Mouse (Mus musculus) midbrain, postnatal 0 days (tissue): ENCODE results near the gene H2al1f. TPM values are rescaled to one million over a fixed set of nuclear protein-coding genes. Genes with fewer than 3 reads are reported as not detected.
"Not testable (repeated sequence)": the region's sequence is repeated elsewhere in the genome, so short reads cannot be mapped to it uniquely, and the experiment has no call there.

Source experiments
- ATAC-seq: fragments of 200-750 bp; cut with Nextera tagmentation; 2 replicates; pipeline ENCODE4 v1.8.0; 2017; ENCODE audit warnings: moderate number of reproducible peaks, mild to moderate bottlenecking, moderate TSS enrichment, moderate library complexity; ENCODE audit not compliant: low FRiP score
- DNase-seq: peaks from one replicate; pipeline ENCODE4 v3.0.0-alpha.2; 2015; ENCODE audit warnings: low spot score
- H3K27ac ChIP-seq: fragments of 300-500 bp; sonication (generic); 2 replicates; pipeline ENCODE4 v1.5.1; 2014; ENCODE audit warnings: low read depth, mild to moderate bottlenecking, low read length, mixed read lengths
- H3K27me3 ChIP-seq: fragments of 300-500 bp; sonication (generic); 2 replicates; pipeline ENCODE4 v1.6.1; 2014; ENCODE audit warnings: low read length, control low read depth, mixed read lengths; ENCODE audit not compliant: insufficient read depth
- H3K36me3 ChIP-seq: fragments of 300-500 bp; sonication (generic); 2 replicates; pipeline ENCODE4 v1.6.1; 2014; ENCODE audit warnings: low read length, control low read depth, mixed read lengths; ENCODE audit not compliant: insufficient read depth
- H3K4me1 ChIP-seq: fragments of 300-500 bp; sonication (generic); 2 replicates; pipeline ENCODE4 v1.6.1; 2014; ENCODE audit warnings: mild to moderate bottlenecking, control low read depth, antibody characterized with exemption, low read length, mixed read lengths; ENCODE audit not compliant: insufficient read depth
- H3K4me2 ChIP-seq: fragments of 300-500 bp; sonication (generic); 2 replicates; pipeline ENCODE4 v1.6.1; 2014; ENCODE audit warnings: low read depth, mild to moderate bottlenecking, low read length, mixed read lengths; ENCODE audit not compliant: poor library complexity, severe bottlenecking
- H3K4me3 ChIP-seq: fragments of 300-500 bp; sonication (generic); 2 replicates; pipeline ENCODE4 v1.5.1; 2014; ENCODE audit warnings: low read depth, mild to moderate bottlenecking, low read length, moderate library complexity
- H3K9ac ChIP-seq: fragments of 300-500 bp; sonication (generic); replicated peaks from 2 replicates; pipeline ENCODE4 v1.6.1; 2014; ENCODE audit warnings: mild to moderate bottlenecking, low read length, moderate library complexity, mixed read lengths; ENCODE audit not compliant: poor library complexity, severe bottlenecking
- H3K9me3 ChIP-seq: fragments of 300-500 bp; sonication (generic); 2 replicates; pipeline ENCODE4 v1.6.1; 2016; ENCODE audit warnings: low read length, control low read depth
- CTCF ChIP-seq: IDR thresholded peaks from 2 replicates; pipeline ENCODE4 v1.5.1; 2016; ENCODE audit warnings: antibody characterized with exemption, mild to moderate bottlenecking
- WGBS: fragments of 180-500 bp; shearing (Covaris S2); extraction: QIAGEN DNeasy Blood & Tissue Kit; methylation state at CpG from one replicate; pipeline ENCODE4 v1.1.7; 2014; 5-methylcytosine and 5-hydroxymethylcytosine counted together
- polyA plus RNA-seq: library from polyadenylated mRNA; unstranded; fragments of >200 nt; fragmentation: Nextera tagmentation; extraction: Ambion mirVana; gene quantifications from 2 replicates; pipeline ENCODE4 v1.2.1, GENCODE M21; 2015
- total RNA-seq: library from RNA; depleted of rRNA; stranded (reverse); fragments of >200 nt; gene quantifications from 2 replicates; pipeline ENCODE4 v1.2.3, GENCODE M21; 2014; rRNA removed

The H2al1f gene
- not detected in 2 replicates for total RNA-seq
- not detected in 2 replicates for polyA plus RNA-seq

GRCm38 (mm10) chrX:11314858-11315257 lies at the start of gene H2al1f:
Gene H2al1f, plus strand, starts transcription at chrX:11315158.
- H3K4me2 ChIP-seq, H3K9me3 ChIP-seq, H3K27me3 ChIP-seq, H3K36me3 ChIP-seq, H3K4me3 ChIP-seq, H3K4me1 ChIP-seq, H3K27ac ChIP-seq, DNase-seq, ATAC-seq, H3K9ac ChIP-seq: not testable (repeated sequence)
- WGBS: no CpG with 5 or more reads among the region's 6 CpGs

DNA sequence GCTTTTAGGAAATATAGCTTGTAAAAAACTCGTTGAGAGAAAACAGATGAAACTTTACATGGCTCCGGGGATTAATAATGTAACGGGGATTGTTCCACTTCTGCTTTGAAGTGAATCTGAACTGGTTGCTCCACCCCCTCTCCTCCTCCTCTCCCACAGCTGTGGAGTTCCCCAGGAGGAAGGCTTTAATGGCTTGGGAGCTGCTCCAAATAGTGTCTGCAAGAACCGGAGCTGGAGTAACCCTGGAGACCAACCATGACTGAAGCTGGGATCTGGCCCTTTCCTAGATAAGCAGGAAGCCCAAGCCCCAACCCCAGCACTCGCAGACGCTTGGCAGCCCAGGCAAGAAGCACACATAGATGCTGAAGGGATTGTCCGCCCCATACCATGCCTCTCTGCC lies 47.2 kb upstream of the H2al1f start:
- no peaks in the 10 kb centered on the region for H3K9me3 ChIP-seq
- ATAC-seq: no peak
- H3K4me2 ChIP-seq: no peak overlapping the region
- no peak overlapping the region for H3K27ac ChIP-seq
- H3K27me3 ChIP-seq: no peaks in the 10 kb centered on the region
- WGBS: 61% methylated on average over 7 of the region's 7 CpGs
- DNase-seq: peak; percentile 12
- no peak overlapping the region for H3K9ac ChIP-seq
- no peaks in the 10 kb centered on the region for H3K4me1 ChIP-seq
- H3K4me3 ChIP-seq: no peak overlapping the region
- no peaks in the 10 kb centered on the region for H3K36me3 ChIP-seq
- no peak for TF ChIP-seq CTCF

GRCm38 (mm10) chrX:11269074-11269473 lies 45.9 kb upstream of the H2al1f start:
- TF ChIP-seq CTCF: no peak
- Histone ChIP-seq H3K4me2 (no peak overlapping the region), H3K36me3 (no peaks in the 10 kb centered on the region), H3K9ac (no peak overlapping the region), H3K9me3 (no peaks in the 10 kb centered on the region), H3K27me3 (no peaks in the 10 kb centered on the region), H3K4me3 (no peak overlapping the region), H3K27ac (no peak overlapping the region), H3K4me1 (no peaks in the 10 kb centered on the region)
- ATAC-seq (peak; percentile 74; the same call in 1 of the 2 replicates), DNase-seq (peak; percentile 75)
- 63% methylated on average over 3 of the region's 3 CpGs for WGBS

- no peaks in the 10 kb centered on the region for H3K36me3 ChIP-seq
- no peaks in the 10 kb centered on the region for H3K4me1 ChIP-seq
- no peaks in the 10 kb centered on the region for H3K27me3 ChIP-seq
- H3K4me3 ChIP-seq: no peak overlapping the region
- no peak for TF ChIP-seq CTCF
- WGBS: 85% methylated on average over 3 of the region's 3 CpGs
- no peak overlapping the region for H3K27ac ChIP-seq
- ATAC-seq: no peak
- DNase-seq: no peak
- H3K4me2 ChIP-seq: no peak overlapping the region
- H3K9me3 ChIP-seq: no peaks in the 10 kb centered on the region
- no peak overlapping the region for H3K9ac ChIP-seq
These were observed 41.8 kb upstream of the H2al1f start for GRCm38 (mm10) chrX:11273190-11273589.

- DNase-seq (peak; percentile 12), ATAC-seq (no peak)
- no peak for TF ChIP-seq CTCF
- no peaks in the 10 kb centered on the region for H3K4me1 ChIP-seq
- H3K9me3 ChIP-seq: no peaks in the 10 kb centered on the region
- no peaks in the 10 kb centered on the region for H3K27me3 ChIP-seq
- 68% methylated on average over 6 of the region's 6 CpGs for WGBS
- H3K36me3 ChIP-seq: no peaks in the 10 kb centered on the region
- H3K27ac ChIP-seq: no peak overlapping the region
- no peak overlapping the region for H3K4me3 ChIP-seq
- no peak overlapping the region for H3K9ac ChIP-seq
- no peak overlapping the region for H3K4me2 ChIP-seq
These were observed 37.9 kb upstream of the H2al1f start for GRCm38 (mm10) chrX:11277083-11277482.

GRCm38 (mm10) chrX:11280741-11281140 lies 34.2 kb upstream of the H2al1f start:
- H3K4me3 ChIP-seq: no peak overlapping the region
- no peak for TF ChIP-seq CTCF
- no peaks in the 10 kb centered on the region for H3K27me3 ChIP-seq
- H3K4me2 ChIP-seq: no peak overlapping the region
- no peak for DNase-seq
- H3K9me3 ChIP-seq: no peaks in the 10 kb centered on the region
- WGBS: 73% methylated on average over 2 of the region's 2 CpGs
- no peaks in the 10 kb centered on the region for H3K36me3 ChIP-seq
- H3K4me1 ChIP-seq: no peaks in the 10 kb centered on the region
- H3K27ac ChIP-seq: no peak overlapping the region
- no peak for ATAC-seq
- no peak overlapping the region for H3K9ac ChIP-seq
